Mouse (Mus musculus): ENCODE results near the gene Gm17657. TPM values are rescaled to one million over a fixed set of nuclear protein-coding genes. Genes with fewer than 3 reads are reported as not detected.
"Not testable (repeated sequence)": the region's sequence is repeated elsewhere in the genome, so short reads cannot be mapped to it uniquely, and the experiment has no call there.

Gm17657 gene
- polyA plus RNA-seq, 1 experiment = 2.4 TPM

- Histone ChIP-seq H3K36me3 (ENCODE audit: control insufficient read depth, insufficient read depth, low read length, poor library complexity, severe bottlenecking) (peaks cover 23% of the 10 kb centered on the region), H3K4me1 (ENCODE audit: control insufficient read depth, insufficient read depth, low read length) (peaks cover 2% of the 10 kb centered on the region), H3K4me3 (ENCODE audit: low read depth, low read length) (no peak overlapping the region), H3K27ac (ENCODE audit: insufficient read depth, low read length) (no peak overlapping the region), H3K9ac (ENCODE audit: low read depth, poor library complexity, severe bottlenecking) (no peak overlapping the region), H3K9me3 (replicated peaks; ENCODE audit: control insufficient read depth, insufficient read depth, low read length, poor library complexity, severe bottlenecking) (no peaks in the 10 kb centered on the region), H3K27me3 (ENCODE audit: control insufficient read depth, insufficient read depth, low read length, poor library complexity, severe bottlenecking) (no peaks in the 10 kb centered on the region)
- TF ChIP-seq CTCF (IDR thresholded peaks at IDR 0.05; ENCODE audit: low read depth, low read length) (no peak), POLR2A (IDR thresholded peaks at IDR 0.05; ENCODE audit: insufficient read depth, low read length) (no peak), EP300 (IDR thresholded peaks at IDR 0.05; ENCODE audit: insufficient read depth, low read depth, low read length) (no peak)
These were observed 51.4 kb downstream of the Gm17657 start for GRCm38 (mm10) chr17:29498028-29498427.

- H3K4me3 ChIP-seq (ENCODE audit: low read depth, low read length); H3K27ac ChIP-seq (ENCODE audit: insufficient read depth, low read length); H3K27me3 ChIP-seq (ENCODE audit: control insufficient read depth, insufficient read depth, low read length, poor library complexity, severe bottlenecking); H3K4me1 ChIP-seq (ENCODE audit: control insufficient read depth, insufficient read depth, low read length); H3K9ac ChIP-seq (ENCODE audit: low read depth, poor library complexity, severe bottlenecking); H3K9me3 ChIP-seq (replicated peaks; ENCODE audit: control insufficient read depth, insufficient read depth, low read length, poor library complexity, severe bottlenecking): not testable (repeated sequence)
- H3K36me3 ChIP-seq (ENCODE audit: control insufficient read depth, insufficient read depth, low read length, poor library complexity, severe bottlenecking) = peaks cover 25% of the 10 kb centered on the region
These were observed 52.0 kb downstream of the Gm17657 start for GRCm38 (mm10) chr17:29497481-29497880.

- 0 out of 2 replicates have a peak overlapping the region, but pooled peaks have one; percentile 22 for H3K27ac ChIP-seq (ENCODE audit: insufficient read depth, low read length)
- H3K4me1 ChIP-seq (ENCODE audit: control insufficient read depth, insufficient read depth, low read length) = peaks cover 2% of the 10 kb centered on the region
- TF ChIP-seq POLR2A (IDR thresholded peaks at IDR 0.05; ENCODE audit: insufficient read depth, low read length) (no peak), CTCF (IDR thresholded peaks at IDR 0.05; ENCODE audit: low read depth, low read length) (no peak), EP300 (IDR thresholded peaks at IDR 0.05; ENCODE audit: insufficient read depth, low read depth, low read length) (no peak)
- peaks cover 30% of the 10 kb centered on the region for H3K36me3 ChIP-seq (ENCODE audit: control insufficient read depth, insufficient read depth, low read length, poor library complexity, severe bottlenecking)
- no peak overlapping the region for H3K4me3 ChIP-seq (ENCODE audit: low read depth, low read length)
- no peaks in the 10 kb centered on the region for H3K9me3 ChIP-seq (replicated peaks; ENCODE audit: control insufficient read depth, insufficient read depth, low read length, poor library complexity, severe bottlenecking)
- H3K9ac ChIP-seq (ENCODE audit: low read depth, poor library complexity, severe bottlenecking) = no peak overlapping the region
- H3K27me3 ChIP-seq (ENCODE audit: control insufficient read depth, insufficient read depth, low read length, poor library complexity, severe bottlenecking) = no peaks in the 10 kb centered on the region
These were observed 52.4 kb downstream of the Gm17657 start for GRCm38 (mm10) chr17:29497071-29497354.

GRCm38 (mm10) chr17:29496211-29497070 lies 53.0 kb downstream of the Gm17657 start:
- no peak for TF ChIP-seq CTCF (IDR thresholded peaks at IDR 0.05; ENCODE audit: low read depth, low read length)
- TF ChIP-seq POLR2A (IDR thresholded peaks at IDR 0.05; ENCODE audit: insufficient read depth, low read length) = no peak
- no peak for TF ChIP-seq EP300 (IDR thresholded peaks at IDR 0.05; ENCODE audit: insufficient read depth, low read depth, low read length)
- H3K27me3 ChIP-seq (ENCODE audit: control insufficient read depth, insufficient read depth, low read length, poor library complexity, severe bottlenecking) = no peaks in the 10 kb centered on the region
- H3K9me3 ChIP-seq (replicated peaks; ENCODE audit: control insufficient read depth, insufficient read depth, low read length, poor library complexity, severe bottlenecking) = no peaks in the 10 kb centered on the region
- peaks cover 2% of the 10 kb centered on the region for H3K4me1 ChIP-seq (ENCODE audit: control insufficient read depth, insufficient read depth, low read length)
- no peak overlapping the region for H3K4me3 ChIP-seq (ENCODE audit: low read depth, low read length)
- no peak overlapping the region for H3K9ac ChIP-seq (ENCODE audit: low read depth, poor library complexity, severe bottlenecking)
- H3K27ac ChIP-seq (ENCODE audit: insufficient read depth, low read length) = 0 out of 2 replicates have a peak overlapping the region, but pooled peaks have one; percentile 22
- peaks cover 36% of the 10 kb centered on the region for H3K36me3 ChIP-seq (ENCODE audit: control insufficient read depth, insufficient read depth, low read length, poor library complexity, severe bottlenecking)

GRCm38 (mm10) chr17:29494732-29495076 lies 54.7 kb downstream of the Gm17657 start:
- peak overlapping the region; percentile 4; the same call in 1 of the 2 replicates for H3K4me3 ChIP-seq (ENCODE audit: low read depth, low read length)

GRCm38 (mm10) chr17:29494062-29494731 lies 55.2 kb downstream of the Gm17657 start:
- H3K4me3 ChIP-seq (ENCODE audit: low read depth, low read length) = peak overlapping the region; percentile 95
- peaks cover 36% of the 10 kb centered on the region for H3K36me3 ChIP-seq (ENCODE audit: control insufficient read depth, insufficient read depth, low read length, poor library complexity, severe bottlenecking)
- H3K27ac ChIP-seq (ENCODE audit: insufficient read depth, low read length) = peak overlapping the region; percentile 81
- no peaks in the 10 kb centered on the region for H3K4me1 ChIP-seq (ENCODE audit: control insufficient read depth, insufficient read depth, low read length)
- peak overlapping the region; percentile 85 for H3K9ac ChIP-seq (ENCODE audit: low read depth, poor library complexity, severe bottlenecking)
- TF ChIP-seq CTCF (IDR thresholded peaks at IDR 0.05; ENCODE audit: low read depth, low read length) (no peak), POLR2A (IDR thresholded peaks at IDR 0.05; ENCODE audit: insufficient read depth, low read length) (no peak), EP300 (IDR thresholded peaks at IDR 0.05; ENCODE audit: insufficient read depth, low read depth, low read length) (no peak)
- no peaks in the 10 kb centered on the region for H3K27me3 ChIP-seq (ENCODE audit: control insufficient read depth, insufficient read depth, low read length, poor library complexity, severe bottlenecking)
- no peaks in the 10 kb centered on the region for H3K9me3 ChIP-seq (replicated peaks; ENCODE audit: control insufficient read depth, insufficient read depth, low read length, poor library complexity, severe bottlenecking)

More at GRCm38 (mm10) chr17:29494732-29495076, 54.7 kb downstream of the Gm17657 start:
- peak overlapping the region; percentile 21 for H3K27ac ChIP-seq (ENCODE audit: insufficient read depth, low read length)
- H3K4me1 ChIP-seq (ENCODE audit: control insufficient read depth, insufficient read depth, low read length) = no peaks in the 10 kb centered on the region
- TF ChIP-seq EP300 (IDR thresholded peaks at IDR 0.05; ENCODE audit: insufficient read depth, low read depth, low read length) (no peak), CTCF (IDR thresholded peaks at IDR 0.05; ENCODE audit: low read depth, low read length) (no peak), POLR2A (IDR thresholded peaks at IDR 0.05; ENCODE audit: insufficient read depth, low read length) (no peak)
- H3K9ac ChIP-seq (ENCODE audit: low read depth, poor library complexity, severe bottlenecking) = no peak overlapping the region
- H3K36me3 ChIP-seq (ENCODE audit: control insufficient read depth, insufficient read depth, low read length, poor library complexity, severe bottlenecking) = peaks cover 36% of the 10 kb centered on the region
- no peaks in the 10 kb centered on the region for H3K9me3 ChIP-seq (replicated peaks; ENCODE audit: control insufficient read depth, insufficient read depth, low read length, poor library complexity, severe bottlenecking)
- no peaks in the 10 kb centered on the region for H3K27me3 ChIP-seq (ENCODE audit: control insufficient read depth, insufficient read depth, low read length, poor library complexity, severe bottlenecking)

All from ES-Bruce4 (cell line).